ENCODE assay signal across 13 mouse cellular contexts in genomic region chr11:61040856-61041652, GRCm38 (mm10). TPM values are rescaled to one million over a fixed set of nuclear protein-coding genes. Genes with fewer than 3 reads are reported as not detected.
A peak's percentile ranks its signal among the peaks of the same experiment; 100 is the strongest.
DNase-seq lines count a peak whose midpoint lies in the region; TF ChIP-seq lines count a peak whose summit lies in the region.
"Had no signal": no experiment of that assay in that cellular context is flagged by ENCODE, and none has a peak within 500 bp of the region (broad histone marks: within the 10 kb centered on the region; RNA-seq: fewer than 3 reads in every experiment).

No protein-coding gene starts in this region.

- no peak overlapping the region for H3K27ac ChIP-seq in layer of hippocampus, adult 2 months
- H3K27ac ChIP-seq: forebrain, embryonic 15.5 days; limb, embryonic 10.5 days had no signal

- H3K4me3 ChIP-seq in layer of hippocampus, adult 2 months: no peak overlapping the region
- H3K4me3 ChIP-seq: forebrain, embryonic 15.5 days; limb, embryonic 10.5 days had no signal

- peak; percentile 58 for TF ChIP-seq CTCF in layer of hippocampus, adult 2 months (conservative IDR thresholded peaks at IDR 0.05)

- DNase-seq in cerebellum, adult 18-20 months: peak; percentile 57 to 69
- DNase-seq in cerebellum, postnatal 10 days: no peak
- DNase-seq in layer of hippocampus, adult 2 months (ENCODE audit: low spot score in 2 of 2): peak in 1 of 2 experiments; percentile 39
- DNase-seq in layer of hippocampus, postnatal 10 days (ENCODE audit: low spot score in 2 of 2): no peak
- peak; percentile 39 for DNase-seq in 3T3-L1 (ENCODE audit: low read depth, low spot score)
- DNase-seq in frontal cortex, adult 2 months (ENCODE audit: extremely low spot score in 1 of 2, low spot score in 1 of 2): peak; percentile 57 to 72
- no peak for DNase-seq in kidney, adult 8-10 months
- no peak for DNase-seq in spleen, postnatal 4 days (ENCODE audit: low spot score in 2 of 2)
- DNase-seq: heart, postnatal 10 days; kidney, postnatal 10 days had no signal

RNA-seq across cellular contexts. Expression of gene Kcnj12, which starts 18.7 kb away (rescaled TPM):
- 1 to 10 TPM; 5.2 to 7.4 TPM for total RNA-seq in layer of hippocampus, adult 2 months (2021)
- 1 to 10 TPM; 7.4 to 8.2 TPM for total RNA-seq in layer of hippocampus, postnatal 10 days (2021)
- polyA plus RNA-seq in frontal cortex, adult 2 months (2012; rRNA removed): 17.8 and 19.5 TPM in 2 replicates
- total RNA-seq: megakaryocyte progenitor cell, adult 5-6 weeks had no signal

Comparison
In these comparisons a context has a peak if more than half of its experiments do, and no peak if none do; other contexts are left out.
1. DNase-seq: peak in cerebellum, adult 18-20 months (2 of 2), 3T3-L1 (single experiment) and frontal cortex, adult 2 months (2 of 2); none in cerebellum, postnatal 10 days (0 of 2), layer of hippocampus, postnatal 10 days (0 of 2), kidney, adult 8-10 months (0 of 2) and spleen, postnatal 4 days (0 of 2).